Mouse (Mus musculus) small intestine, adult 2 months (tissue): Measurements from ENCODE around the gene Pla2r1.

Experiments used
- CTCF ChIP-seq: fragments of 200-500 bp; IDR thresholded peaks from 2 replicates; pipeline ENCODE4 v1.5.1; 2012; ENCODE audit warnings: low read depth, mild to moderate bottlenecking, control low read depth, inconsistent platforms, low read length, moderate library complexity, mixed read lengths; ENCODE audit not compliant: insufficient replicate concordance, insufficient read length; ENCODE audit errors: extremely low read depth
- POLR2A ChIP-seq: fragments of 200-500 bp; IDR thresholded peaks from 2 replicates; pipeline ENCODE4 v1.6.1; 2012; ENCODE audit warnings: low read depth, mild to moderate bottlenecking, control low read depth, inconsistent platforms, low read length, moderate library complexity

DNA sequence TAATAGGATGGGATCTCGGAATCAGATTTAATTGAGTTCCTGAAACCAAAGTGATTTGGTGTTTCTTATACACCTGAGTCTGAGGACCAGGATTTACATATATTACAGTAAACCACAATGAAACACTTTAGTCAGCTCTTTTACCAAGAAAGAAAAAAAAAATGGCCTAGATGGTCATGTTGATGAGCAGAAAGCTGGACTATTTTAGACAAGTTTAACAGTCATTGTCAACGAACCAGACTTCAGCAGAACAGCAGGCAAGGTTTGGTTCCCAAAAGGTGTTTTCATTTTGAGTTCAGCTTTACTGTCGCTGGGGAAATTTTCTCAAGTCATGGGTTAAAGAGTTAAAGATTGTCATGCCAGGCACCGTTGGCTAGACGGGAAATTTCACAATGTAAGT is 175.8 kb downstream of the Pla2r1 start:
- no peak for TF ChIP-seq CTCF
- TF ChIP-seq POLR2A: no peak
